Mouse (Mus musculus) limb, embryonic 11.5 days (tissue): ENCODE measurements around the gene Mrpl53. TPM values are rescaled to one million over a fixed set of nuclear protein-coding genes. Genes with fewer than 3 reads are reported as not detected.

ENCODE experiments used
- ATAC-seq: fragments of 200-750 bp; cut with Nextera tagmentation; 2 replicates; pipeline ENCODE4 v1.8.0; 2017; ENCODE audit warnings: low read depth; ENCODE audit not compliant: insufficient number of reproducible peaks, low FRiP score, low TSS enrichment
- DNase-seq: peaks from one replicate; pipeline ENCODE4 v3.0.0-alpha.2; 2015; ENCODE audit warnings: low spot score
- H3K27ac ChIP-seq: fragments of 300-500 bp; sonication (generic); replicated peaks from 2 replicates; pipeline ENCODE4 v1.5.1; 2014; ENCODE audit warnings: low read depth, mild to moderate bottlenecking, low read length
- H3K27me3 ChIP-seq: fragments of 300-500 bp; sonication (generic); 2 replicates; pipeline ENCODE4 v1.6.1; 2014; ENCODE audit warnings: mild to moderate bottlenecking, low read length, mixed read lengths; ENCODE audit not compliant: control insufficient read depth, insufficient read depth
- H3K36me3 ChIP-seq: fragments of 300-500 bp; sonication (generic); 2 replicates; pipeline ENCODE4 v1.6.1; 2014; ENCODE audit warnings: mild to moderate bottlenecking, low read length, moderate library complexity, mixed read lengths; ENCODE audit not compliant: control insufficient read depth, insufficient read depth
- H3K4me1 ChIP-seq: fragments of 300-500 bp; sonication (generic); 2 replicates; pipeline ENCODE4 v1.6.1; 2014; ENCODE audit warnings: low read length, mixed read lengths; ENCODE audit not compliant: control insufficient read depth, insufficient read depth
- H3K4me2 ChIP-seq: fragments of 300-500 bp; sonication (generic); 2 replicates; pipeline ENCODE4 v1.6.1; 2014; ENCODE audit warnings: low read depth, mild to moderate bottlenecking, moderate library complexity; ENCODE audit not compliant: severe bottlenecking
- H3K4me3 ChIP-seq: fragments of 300-500 bp; sonication (generic); 2 replicates; pipeline ENCODE4 v1.5.1; 2014; ENCODE audit warnings: low read depth, low read length
- H3K9ac ChIP-seq: fragments of 300-500 bp; sonication (generic); 2 replicates; pipeline ENCODE4 v1.6.1; 2014; ENCODE audit warnings: mild to moderate bottlenecking, low read length
- H3K9me3 ChIP-seq: fragments of 300-500 bp; sonication (generic); 2 replicates; pipeline ENCODE4 v1.6.1; 2016; ENCODE audit warnings: low read length; ENCODE audit not compliant: control insufficient read depth
- WGBS: fragments of 180-500 bp; shearing (Covaris S2); extraction: QIAGEN DNeasy Blood & Tissue Kit; methylation state at CpG from one replicate; pipeline ENCODE4 v1.1.7; 2014; 5-methylcytosine and 5-hydroxymethylcytosine counted together
- polyA plus RNA-seq: library from polyadenylated mRNA; unstranded; fragments of >200 nt; fragmentation: Nextera tagmentation; extraction: Ambion mirVana; gene quantifications from 2 replicates; pipeline ENCODE4 v1.2.1, GENCODE M21; 2014

Mrpl53 gene
- polyA plus RNA-seq, 1 experiment from 2014 or later = 141 TPM

- H3K4me3 ChIP-seq = peak overlapping the region; percentile 27
- H3K4me2 ChIP-seq = peak overlapping the region; percentile 39
- H3K9me3 ChIP-seq = no peaks in the 10 kb centered on the region
- DNase-seq (peak; percentile 82), ATAC-seq (0 out of 2 replicates have a peak, but pooled peaks have one; percentile 29)
- peaks cover 19% of the 10 kb centered on the region for H3K4me1 ChIP-seq
- no peaks in the 10 kb centered on the region for H3K36me3 ChIP-seq
- no peak overlapping the region for H3K27ac ChIP-seq
- H3K27me3 ChIP-seq = peaks cover 88% of the 10 kb centered on the region
- H3K9ac ChIP-seq = no peak overlapping the region
- WGBS = under 1% methylated on average over 58 of the region's 58 CpGs
These were observed 38.3 kb upstream of the Mrpl53 start for GRCm38 (mm10) chr6:83070311-83071219.

GRCm38 (mm10) chr6:83071220-83071619 is 37.6 kb upstream of the Mrpl53 start:
- peaks cover 81% of the 10 kb centered on the region for H3K27me3 ChIP-seq
- H3K9ac ChIP-seq = 0 out of 2 replicates have a peak overlapping the region, but pooled peaks have one; percentile 2
- WGBS = 1% methylated on average over 24 of the region's 24 CpGs
- H3K4me1 ChIP-seq = peaks cover 19% of the 10 kb centered on the region
- ATAC-seq (0 out of 2 replicates have a peak, but pooled peaks have one; percentile 55), DNase-seq (peak; percentile 48)
- no peaks in the 10 kb centered on the region for H3K9me3 ChIP-seq
- H3K27ac ChIP-seq = no peak overlapping the region
- peak overlapping the region; percentile 14; the same call in 1 of the 2 replicates for H3K4me3 ChIP-seq
- 0 out of 2 replicates have a peak overlapping the region, but pooled peaks have one; percentile 15 for H3K4me2 ChIP-seq
- no peaks in the 10 kb centered on the region for H3K36me3 ChIP-seq

DNA sequence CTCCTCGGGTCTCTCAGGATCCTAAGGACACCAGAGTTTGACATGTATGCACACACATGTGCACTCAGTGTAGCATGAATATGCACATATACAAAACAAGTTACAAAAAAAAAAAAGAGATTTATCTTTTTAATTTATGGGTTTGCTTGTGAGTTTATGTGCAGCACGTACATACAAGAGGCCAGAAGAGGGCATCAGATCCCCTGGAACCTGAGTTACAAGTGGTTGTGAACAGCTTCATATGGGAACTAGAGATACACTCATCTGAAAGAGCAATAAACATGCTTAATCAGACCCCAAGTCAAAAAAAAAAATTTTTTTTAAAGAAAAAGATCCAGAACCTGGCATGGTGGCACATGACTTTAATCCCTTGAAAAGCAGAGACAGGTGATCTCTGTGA is 33.9 kb upstream of the Mrpl53 start:
- DNase-seq = no peak
- Histone ChIP-seq H3K36me3 (no peaks in the 10 kb centered on the region), H3K4me3 (no peak overlapping the region), H3K9ac (no peak overlapping the region), H3K27ac (no peak overlapping the region), H3K9me3 (no peaks in the 10 kb centered on the region), H3K27me3 (peaks cover 45% of the 10 kb centered on the region), H3K4me2 (no peak overlapping the region), H3K4me1 (peaks cover 16% of the 10 kb centered on the region)
- 23% methylated on average over 2 of the region's 2 CpGs for WGBS
- ATAC-seq = no peak

DNA sequence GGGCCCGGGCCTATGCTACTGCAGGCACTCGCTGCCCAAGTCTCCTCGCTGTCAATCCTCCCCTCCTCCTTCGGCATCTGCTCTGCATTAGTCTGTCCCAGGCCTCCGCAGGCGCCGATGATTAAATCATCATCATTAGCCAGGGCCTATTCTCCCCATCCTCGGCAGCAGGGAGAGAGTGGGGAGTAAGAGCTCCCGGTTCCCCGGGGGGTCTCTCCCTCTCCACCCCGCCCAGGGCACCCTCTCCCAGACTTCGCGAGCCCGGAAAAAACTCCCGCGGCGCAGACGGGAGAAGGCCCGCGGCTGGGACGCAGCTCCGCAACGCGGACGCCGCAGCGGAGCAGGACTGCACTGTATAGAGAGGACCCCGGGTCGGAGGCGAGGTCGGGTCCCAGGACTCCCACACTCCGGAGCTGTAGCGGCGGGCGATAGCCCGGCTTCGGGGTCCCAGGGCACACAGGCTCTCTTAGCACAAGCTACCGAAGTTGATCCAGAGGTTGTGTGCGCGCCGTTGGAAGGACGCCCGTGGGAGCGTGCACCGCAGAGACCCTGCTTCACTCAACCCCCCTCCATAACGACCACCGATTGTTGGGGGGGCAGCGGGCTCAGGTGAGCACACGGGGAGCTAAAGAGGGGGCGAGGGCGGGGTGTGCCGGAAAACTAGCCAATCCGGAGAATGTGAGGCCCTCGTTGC is 31.1 kb upstream of the Mrpl53 start, which contains the start of gene Pcgf1:
TSS of gene Pcgf1 (plus strand) at position 240 of the 694 bp plus-strand sequence.
- Histone ChIP-seq H3K4me1 (peaks cover 4% of the 10 kb centered on the region; the same call in 1 of the 2 replicates), H3K4me2 (peak within 1 kb of the TSS; percentile 99), H3K4me3 (peak within 1 kb of the TSS; percentile 72), H3K9me3 (no peaks in the 10 kb centered on the region), H3K36me3 (0 out of 2 replicates have a peak, but pooled peaks cover 4% of the 10 kb centered on the region), H3K9ac (peak within 1 kb of the TSS; percentile 79), H3K27ac (peak within 1 kb of the TSS; percentile 80), H3K27me3 (peaks cover 19% of the 10 kb centered on the region)
- ATAC-seq (peak; percentile 88), DNase-seq (no peak)
- under 1% methylated on average over 54 of the region's 54 CpGs for WGBS

- under 1% methylated on average over 46 of the region's 46 CpGs for WGBS
- H3K36me3 ChIP-seq = 0 out of 2 replicates have a peak, but pooled peaks cover 4% of the 10 kb centered on the region
- H3K4me3 ChIP-seq = peak overlapping the region; percentile 72
- ATAC-seq (peak; percentile 81), DNase-seq (peak; percentile 100)
- peaks cover 14% of the 10 kb centered on the region for H3K27me3 ChIP-seq
- H3K27ac ChIP-seq = no peak overlapping the region; the same call in 1 of the 2 replicates
- H3K9ac ChIP-seq = peak overlapping the region; percentile 79
- H3K9me3 ChIP-seq = no peaks in the 10 kb centered on the region
- H3K4me2 ChIP-seq = peak overlapping the region; percentile 99
- peaks cover 7% of the 10 kb centered on the region; the same call in 1 of the 2 replicates for H3K4me1 ChIP-seq
These were observed 30.4 kb upstream of the Mrpl53 start for GRCm38 (mm10) chr6:83078324-83078858.

GRCm38 (mm10) chr6:83080210-83080609 is 28.6 kb upstream of the Mrpl53 start:
- no peaks in the 10 kb centered on the region for H3K9me3 ChIP-seq
- no peak for DNase-seq
- no peak overlapping the region for H3K4me3 ChIP-seq
- no peak overlapping the region for H3K9ac ChIP-seq
- no peak overlapping the region for H3K4me2 ChIP-seq
- 91% methylated on average over 5 of the region's 5 CpGs for WGBS
- ATAC-seq = no peak
- peaks cover 10% of the 10 kb centered on the region; the same call in 1 of the 2 replicates for H3K27me3 ChIP-seq
- peaks cover 18% of the 10 kb centered on the region for H3K4me1 ChIP-seq
- no peak overlapping the region for H3K27ac ChIP-seq
- 0 out of 2 replicates have a peak, but pooled peaks cover 4% of the 10 kb centered on the region for H3K36me3 ChIP-seq

- ATAC-seq = no peak
- no peak for DNase-seq
- Histone ChIP-seq H3K4me2 (no peak overlapping the region), H3K27me3 (peaks cover 40% of the 10 kb centered on the region), H3K9me3 (no peaks in the 10 kb centered on the region), H3K27ac (no peak overlapping the region), H3K9ac (no peak overlapping the region; the same call in 1 of the 2 replicates), H3K36me3 (0 out of 2 replicates have a peak, but pooled peaks cover 4% of the 10 kb centered on the region), H3K4me1 (peaks cover 36% of the 10 kb centered on the region), H3K4me3 (no peak overlapping the region)
- WGBS = 18% methylated on average over 5 of the region's 5 CpGs
These were observed 25.3 kb upstream of the Mrpl53 start for GRCm38 (mm10) chr6:83083497-83083896.

DNA sequence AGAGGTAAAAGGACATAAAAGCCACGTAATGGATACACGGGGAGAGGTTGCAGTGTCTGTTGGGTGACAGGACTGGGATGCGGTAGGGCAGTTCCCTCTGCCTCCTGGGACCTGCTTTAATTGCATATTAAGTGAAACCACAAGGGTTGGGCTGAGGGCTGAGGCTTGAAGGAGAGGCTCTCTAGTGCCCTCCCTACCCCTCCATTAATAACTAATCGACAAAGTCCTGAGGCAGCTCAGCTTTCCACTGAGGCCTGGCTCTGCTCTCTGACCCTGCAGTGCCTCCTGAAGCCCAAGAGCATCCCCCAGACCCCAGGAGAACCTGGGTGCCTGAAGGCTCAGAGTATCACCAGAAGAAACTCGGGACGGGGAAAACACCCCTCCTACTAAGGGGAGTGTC is 24.4 kb upstream of the Mrpl53 start:
- H3K4me1 ChIP-seq = peaks cover 31% of the 10 kb centered on the region
- 0 out of 2 replicates have a peak, but pooled peaks cover 4% of the 10 kb centered on the region for H3K36me3 ChIP-seq
- H3K4me3 ChIP-seq = no peak overlapping the region
- ATAC-seq (no peak), DNase-seq (no peak)
- H3K4me2 ChIP-seq = peak overlapping the region; percentile 15; the same call in 1 of the 2 replicates
- 6% methylated on average over 6 of the region's 6 CpGs for WGBS
- no peaks in the 10 kb centered on the region for H3K9me3 ChIP-seq
- no peak overlapping the region for H3K9ac ChIP-seq
- H3K27ac ChIP-seq = no peak overlapping the region
- H3K27me3 ChIP-seq = peaks cover 45% of the 10 kb centered on the region
